Mouse (Mus musculus) heart, adult 2 months (tissue): Measurements from ENCODE around the gene Map3k5.

Source experiments
- CTCF ChIP-seq: fragments of 200-600 bp; IDR thresholded peaks from 2 replicates; pipeline ENCODE4 v1.8.1; 2022; ENCODE audit warnings: antibody characterized with exemption, mild to moderate bottlenecking, moderate library complexity
- EP300 ChIP-seq: fragments of 200-500 bp; IDR thresholded peaks from 2 replicates; pipeline ENCODE4 v1.6.1; 2011; ENCODE audit warnings: low read depth, low read length, control low read depth; ENCODE audit not compliant: insufficient read depth
- POLR2A ChIP-seq: fragments of 200-500 bp; IDR thresholded peaks from 2 replicates; pipeline ENCODE4 v1.6.1; 2011; ENCODE audit warnings: mild to moderate bottlenecking, low read depth, low read length, control low read depth; ENCODE audit not compliant: insufficient read depth

DNA sequence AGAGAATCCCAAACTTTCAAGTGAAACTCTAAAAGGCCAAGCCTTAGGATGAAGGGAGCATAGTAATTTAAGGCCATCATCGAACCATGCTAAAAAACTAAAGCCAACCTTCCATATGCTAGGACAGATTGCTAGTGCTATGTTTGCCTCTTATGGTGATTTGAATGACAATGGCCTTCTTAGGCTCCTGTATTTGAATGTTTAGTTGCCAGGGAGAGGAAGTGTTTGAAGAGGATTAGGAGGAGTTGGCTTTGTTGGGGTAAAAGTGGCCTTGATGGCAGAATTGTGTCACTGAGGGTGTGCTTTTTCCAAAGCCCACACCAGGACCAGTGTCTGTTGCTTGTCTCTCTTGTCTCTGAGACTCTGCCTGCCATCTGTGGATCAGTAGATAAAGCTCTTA, 96.4 kb downstream of the Map3k5 start:
- TF ChIP-seq POLR2A (no peak), CTCF (no peak), EP300 (no peak)
